Mouse (Mus musculus): ENCODE measurements around the gene Fam198b.

GRCm38 (mm10) chr3:79857780-79858179 is 26.6 kb upstream of the Fam198b start:
- TF ChIP-seq POLR2A (IDR thresholded peaks at IDR 0.05; ENCODE audit: low read depth, low read length) (no peak), CTCF (IDR thresholded peaks at IDR 0.05; ENCODE audit: extremely low read depth, insufficient read depth, insufficient read length, insufficient replicate concordance) (no peak)

Measured in spleen, adult 2 months (tissue).